Mouse (Mus musculus): ENCODE measurements around the gene Olfr143.

Olfr143 gene

GRCm38 (mm10) chr9:38252474-38252873 is at the start of gene Olfr143:
Gene Olfr143 (plus strand): TSS chr9:38252774.
- no peak for DNase-seq (ENCODE audit: low read depth)

GRCm38 (mm10) chr9:38208065-38208464 is 44.5 kb upstream of the Olfr143 start, which contains the start of gene Olfr893:
Gene Olfr893 (plus strand): TSS chr9:38208365.
- no peak for DNase-seq (ENCODE audit: low read depth)

DNA sequence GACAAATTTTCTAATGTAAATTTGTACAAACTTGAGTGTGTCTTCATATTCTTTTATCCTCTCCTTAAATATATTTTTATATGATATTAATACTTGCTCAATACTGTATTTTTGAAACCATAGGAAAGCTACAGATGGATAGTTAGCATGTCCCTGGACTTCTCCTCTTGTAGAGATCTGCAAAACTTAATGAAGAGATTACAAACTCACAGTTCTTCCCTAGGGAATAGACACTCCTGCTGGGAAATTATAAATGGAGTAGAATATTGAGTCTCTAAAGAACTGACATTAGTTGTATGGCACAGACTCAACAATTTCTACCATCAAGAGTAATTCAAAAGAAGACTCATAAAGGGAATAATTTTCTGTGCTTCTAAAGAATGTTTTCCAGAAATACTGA is 34.8 kb upstream of the Olfr143 start, which contains the start of gene Olfr894:
Olfr894 (plus strand) TSS at position 301 of the 400 bp plus-strand sequence.
- no peak for DNase-seq (ENCODE audit: low read depth)

- DNase-seq (ENCODE audit: low read depth) = no peak
Observed at GRCm38 (mm10) chr9:38267551-38267950, 15.0 kb downstream of the Olfr143 start, which contains the start of gene Olfr895. Gene Olfr895 (plus strand): TSS chr9:38267851.

DNA sequence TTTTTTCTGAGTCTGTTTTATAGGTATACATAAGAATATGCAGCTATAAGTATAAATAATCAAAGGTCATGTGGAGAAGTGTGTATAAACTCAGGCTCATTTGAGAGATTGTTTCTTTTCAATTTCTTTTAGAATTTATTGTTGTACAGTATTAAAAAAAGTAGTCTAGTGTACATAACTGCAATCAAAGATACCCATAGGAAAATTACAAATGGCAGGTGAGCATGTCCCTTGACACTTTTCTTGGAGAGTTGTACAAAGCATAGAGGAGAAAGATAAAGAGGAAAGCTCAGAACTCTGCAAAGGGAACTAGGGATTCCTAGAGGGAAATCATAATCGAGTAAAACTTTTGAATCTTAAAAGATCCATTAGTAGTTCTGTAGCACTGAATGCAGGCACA is 38.2 kb downstream of the Olfr143 start, which contains the start of gene Olfr896-ps1:
Olfr896-ps1 (plus strand) TSS at position 301 of the 400 bp plus-strand sequence.
- no peak for DNase-seq (ENCODE audit: low read depth)

Measured in 416B (cell line).